Mouse (Mus musculus) intestine, postnatal 0 days (tissue): ENCODE measurements around the gene Stradb. TPM values are rescaled to one million over a fixed set of nuclear protein-coding genes. Genes with fewer than 3 reads are reported as not detected.

Source experiments
- ATAC-seq: fragments of 200-750 bp; cut with Nextera tagmentation; 2 replicates; pipeline ENCODE4 v1.8.0; 2017; ENCODE audit warnings: mild to moderate bottlenecking, moderate TSS enrichment, moderate library complexity
- H3K27ac ChIP-seq: fragments of 300-500 bp; sonication (generic); 2 replicates; pipeline ENCODE4 v1.5.1; 2014; ENCODE audit warnings: mild to moderate bottlenecking, low read depth, low read length, moderate library complexity
- H3K27me3 ChIP-seq: fragments of 300-500 bp; sonication (generic); replicated peaks from 2 replicates; pipeline ENCODE4 v1.6.1; 2014; ENCODE audit warnings: low read length, mixed read lengths; ENCODE audit not compliant: control insufficient read depth, insufficient read depth
- H3K36me3 ChIP-seq: fragments of 300-500 bp; sonication (generic); 2 replicates; pipeline ENCODE4 v1.6.1; 2014; ENCODE audit warnings: mild to moderate bottlenecking, moderate library complexity; ENCODE audit not compliant: control insufficient read depth, insufficient read depth
- H3K4me1 ChIP-seq: fragments of 300-500 bp; sonication (generic); replicated peaks from 2 replicates; pipeline ENCODE4 v1.6.1; 2014; ENCODE audit warnings: antibody characterized with exemption, low read length, mixed read lengths; ENCODE audit not compliant: control insufficient read depth, insufficient read depth
- H3K4me2 ChIP-seq: fragments of 300-500 bp; sonication (generic); replicated peaks from 2 replicates; pipeline ENCODE4 v1.6.1; 2014; ENCODE audit warnings: low read depth, mild to moderate bottlenecking, moderate library complexity
- H3K4me3 ChIP-seq: fragments of 300-500 bp; sonication (generic); 2 replicates; pipeline ENCODE4 v1.5.1; 2014; ENCODE audit warnings: low read depth, low read length
- H3K9ac ChIP-seq: fragments of 300-500 bp; sonication (generic); 2 replicates; pipeline ENCODE4 v1.6.1; 2014; ENCODE audit warnings: mild to moderate bottlenecking, low read depth, low read length
- H3K9me3 ChIP-seq: fragments of 300-500 bp; sonication (generic); 2 replicates; pipeline ENCODE4 v1.6.1; 2016; ENCODE audit warnings: mixed run types; ENCODE audit not compliant: control insufficient read depth
- CTCF ChIP-seq: sonication (generic); IDR thresholded peaks from 2 replicates; pipeline ENCODE4 v1.5.1; 2016; ENCODE audit warnings: low read depth, mild to moderate bottlenecking, control low read depth, antibody characterized with exemption, moderate library complexity
- WGBS: fragments of 180-500 bp; shearing (Covaris S2); extraction: QIAGEN DNeasy Blood & Tissue Kit; methylation state at CpG from one replicate; pipeline ENCODE4 v1.1.7; 2014; 5-methylcytosine and 5-hydroxymethylcytosine counted together
- polyA plus RNA-seq: library from polyadenylated mRNA; unstranded; fragments of >200 nt; fragmentation: Nextera tagmentation; extraction: Ambion mirVana; gene quantifications from 2 replicates; pipeline ENCODE4 v1.2.1, GENCODE M21; 2015

Stradb gene
- polyA plus RNA-seq, 1 experiment from 2014 or later: 13.1 TPM

DNA sequence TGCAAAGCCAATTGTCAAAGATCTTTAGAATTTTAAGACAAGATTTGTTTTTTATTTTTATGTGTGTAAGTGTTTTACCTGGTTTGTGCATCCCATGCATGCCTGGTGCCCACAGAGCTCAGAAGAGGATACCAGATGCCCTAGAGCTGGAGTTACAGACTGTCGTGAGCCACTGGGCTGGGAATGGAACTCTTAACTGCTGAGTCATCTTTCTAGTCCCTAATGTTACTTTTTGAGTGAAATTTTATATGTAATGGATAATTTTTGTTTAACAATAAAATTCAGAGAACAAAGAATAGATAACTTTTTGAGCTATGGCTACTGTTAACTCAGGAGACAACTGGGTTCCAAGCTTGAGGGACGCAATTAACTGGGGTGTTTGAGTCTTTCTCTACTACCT is 13.6 kb upstream of the Stradb start:
- 84% methylated on average over 2 of the region's 2 CpGs for WGBS
- no peak for ATAC-seq
- H3K27ac ChIP-seq: no peak overlapping the region
- no peaks in the 10 kb centered on the region for H3K36me3 ChIP-seq
- H3K4me2 ChIP-seq: no peak overlapping the region
- no peaks in the 10 kb centered on the region for H3K9me3 ChIP-seq
- H3K9ac ChIP-seq: no peak overlapping the region
- TF ChIP-seq CTCF: no peak
- H3K27me3 ChIP-seq: no peaks in the 10 kb centered on the region
- H3K4me1 ChIP-seq: no peaks in the 10 kb centered on the region
- no peak overlapping the region for H3K4me3 ChIP-seq

DNA sequence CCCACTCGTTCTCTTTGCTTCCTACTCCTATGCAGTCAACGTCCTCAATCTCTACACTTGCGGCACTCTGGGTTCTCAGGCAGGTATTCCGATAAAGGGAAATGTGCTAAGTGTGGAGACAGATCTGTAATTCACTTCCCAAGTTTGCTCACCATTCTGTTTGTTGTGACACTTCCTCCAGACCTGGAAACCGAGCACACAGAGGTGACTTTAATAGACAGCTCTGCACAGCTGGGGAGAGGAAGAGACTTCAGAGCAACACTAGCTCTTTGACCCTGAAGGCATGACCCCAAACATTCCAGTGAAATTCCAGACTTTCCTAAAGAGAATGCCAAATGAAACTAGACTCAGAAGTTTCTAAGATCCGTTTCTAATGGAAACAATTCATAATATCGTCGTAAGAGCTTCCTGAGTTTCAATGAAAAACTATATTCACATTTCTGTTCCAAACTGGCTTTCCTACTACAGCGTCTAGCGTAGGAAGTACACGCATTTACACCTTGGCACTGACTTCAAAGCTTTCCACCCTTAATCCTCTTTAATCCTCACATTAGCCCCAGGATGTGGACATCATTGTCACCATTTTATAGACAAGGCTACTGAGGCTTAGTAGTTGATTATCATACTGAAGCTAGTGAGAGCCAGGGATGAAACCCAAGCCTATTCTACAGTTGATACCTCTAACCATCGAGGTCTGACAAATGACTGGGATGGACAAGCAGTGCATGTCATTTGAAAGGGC is 12.0 kb upstream of the Stradb start:
- WGBS: 57% methylated on average over 12 of the region's 12 CpGs
- Histone ChIP-seq H3K27ac (no peak overlapping the region), H3K36me3 (no peaks in the 10 kb centered on the region), H3K9ac (no peak overlapping the region), H3K4me3 (no peak overlapping the region), H3K4me2 (no peak overlapping the region), H3K27me3 (no peaks in the 10 kb centered on the region), H3K9me3 (no peaks in the 10 kb centered on the region), H3K4me1 (no peaks in the 10 kb centered on the region)
- TF ChIP-seq CTCF: no peak
- no peak for ATAC-seq

DNA sequence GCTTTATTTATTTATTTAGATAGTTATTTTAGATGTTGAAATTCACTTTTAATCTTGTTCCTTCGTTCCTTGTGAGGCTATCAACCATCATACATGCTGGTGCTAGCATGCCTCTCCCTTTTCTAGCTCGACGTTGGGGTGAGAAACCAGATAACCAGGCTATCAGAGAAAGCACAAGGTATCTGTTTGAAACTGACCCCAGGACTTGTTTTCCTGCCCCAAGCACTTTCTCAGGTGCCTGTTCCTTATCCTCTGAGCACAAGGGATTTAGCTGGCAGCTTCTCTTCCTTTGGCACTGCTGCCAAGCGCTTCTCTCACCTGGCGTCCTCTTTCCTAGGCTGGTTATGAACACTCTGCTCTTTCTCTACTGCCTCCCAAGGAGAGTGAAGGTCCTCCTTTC is 10.9 kb upstream of the Stradb start:
- no peak for TF ChIP-seq CTCF
- H3K9ac ChIP-seq: no peak overlapping the region
- H3K4me2 ChIP-seq: no peak overlapping the region
- no peak for ATAC-seq
- H3K36me3 ChIP-seq: no peaks in the 10 kb centered on the region
- WGBS: 70% methylated on average over 5 of the region's 5 CpGs
- no peaks in the 10 kb centered on the region for H3K4me1 ChIP-seq
- H3K9me3 ChIP-seq: no peaks in the 10 kb centered on the region
- no peak overlapping the region for H3K27ac ChIP-seq
- no peaks in the 10 kb centered on the region for H3K27me3 ChIP-seq
- no peak overlapping the region for H3K4me3 ChIP-seq

DNA sequence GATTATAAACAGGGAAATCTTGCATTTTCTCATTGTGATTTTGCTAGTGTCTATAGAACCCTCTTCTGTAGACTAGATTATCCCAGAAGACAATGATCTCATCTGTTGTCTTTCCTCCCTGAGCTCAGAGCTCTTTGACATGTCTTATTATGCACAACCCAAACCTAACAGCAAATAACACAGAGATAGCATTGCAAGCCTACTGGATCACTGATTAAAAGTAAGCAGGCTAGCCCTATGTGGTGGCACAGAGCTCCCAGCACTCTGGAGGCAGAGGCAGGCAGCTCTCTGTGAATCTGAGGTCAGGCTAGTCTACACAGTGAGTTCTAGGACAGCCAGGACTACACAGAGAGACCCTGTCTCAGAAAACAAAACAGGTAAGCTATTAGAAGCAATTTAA is 10.5 kb upstream of the Stradb start:
- H3K36me3 ChIP-seq: no peaks in the 10 kb centered on the region
- no peak overlapping the region for H3K27ac ChIP-seq
- no peaks in the 10 kb centered on the region for H3K9me3 ChIP-seq
- no peaks in the 10 kb centered on the region for H3K4me1 ChIP-seq
- no peak overlapping the region for H3K9ac ChIP-seq
- no peak overlapping the region for H3K4me2 ChIP-seq
- no peak for ATAC-seq
- H3K27me3 ChIP-seq: no peaks in the 10 kb centered on the region
- no peak overlapping the region for H3K4me3 ChIP-seq
- no peak for TF ChIP-seq CTCF

DNA sequence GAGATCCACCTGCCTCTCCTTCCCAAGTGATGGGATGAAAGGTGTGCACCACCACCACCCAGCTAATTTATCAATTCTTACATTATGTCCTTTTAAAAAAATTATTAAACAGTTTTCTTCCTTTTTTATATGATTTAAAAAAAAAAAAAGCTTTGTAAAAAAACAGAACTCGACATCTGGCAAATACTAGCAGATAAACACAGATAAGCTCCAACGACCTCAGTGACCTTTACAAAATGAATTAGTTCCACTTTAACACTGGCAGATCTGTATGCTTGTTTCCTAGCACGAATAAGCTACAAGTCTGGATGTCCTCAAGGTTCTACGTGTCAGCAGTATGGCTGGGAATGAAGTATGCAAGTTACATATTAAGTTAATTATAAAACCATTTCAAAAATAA is 5.8 kb upstream of the Stradb start:
- no peak overlapping the region for H3K9ac ChIP-seq
- WGBS: 23% methylated on average over 4 of the region's 4 CpGs
- TF ChIP-seq CTCF: no peak
- no peak for ATAC-seq
- no peak overlapping the region for H3K4me3 ChIP-seq
- no peak overlapping the region for H3K27ac ChIP-seq
- H3K36me3 ChIP-seq: no peaks in the 10 kb centered on the region
- no peaks in the 10 kb centered on the region for H3K27me3 ChIP-seq
- H3K9me3 ChIP-seq: no peaks in the 10 kb centered on the region
- H3K4me1 ChIP-seq: 0 out of 2 replicates have a peak, but pooled peaks cover 5% of the 10 kb centered on the region
- no peak overlapping the region for H3K4me2 ChIP-seq

DNA sequence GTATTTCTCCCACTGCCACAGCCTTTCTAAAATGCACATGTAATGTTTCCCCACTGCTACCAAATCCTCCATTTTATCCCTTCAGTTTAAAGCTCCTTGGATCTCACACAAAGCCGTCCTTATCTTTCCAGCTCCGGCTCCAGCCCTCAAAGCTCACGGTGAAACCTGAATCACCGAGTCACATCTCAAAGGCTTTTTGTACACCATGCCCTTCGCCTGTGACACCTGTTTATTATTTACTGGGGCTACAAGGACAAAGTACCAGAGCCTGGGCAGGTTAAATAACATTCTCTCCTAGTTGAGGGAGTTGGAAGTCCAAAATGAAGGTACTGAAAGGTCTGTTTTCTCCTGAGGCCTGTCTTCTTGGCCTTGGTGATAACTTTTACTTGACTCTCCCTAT is 3.3 kb upstream of the Stradb start:
- Histone ChIP-seq H3K9me3 (no peaks in the 10 kb centered on the region), H3K36me3 (no peaks in the 10 kb centered on the region), H3K27me3 (no peaks in the 10 kb centered on the region), H3K27ac (no peak overlapping the region), H3K4me2 (no peak overlapping the region), H3K4me3 (no peak overlapping the region), H3K4me1 (0 out of 2 replicates have a peak, but pooled peaks cover 5% of the 10 kb centered on the region), H3K9ac (no peak overlapping the region)
- TF ChIP-seq CTCF: no peak
- 35% methylated on average over 5 of the region's 5 CpGs for WGBS
- ATAC-seq: no peak
